Mouse (Mus musculus) limb, embryonic 14.5 days (tissue): ENCODE data around the gene 1700001C19Rik. TPM values are rescaled to one million over a fixed set of nuclear protein-coding genes. Genes with fewer than 3 reads are reported as not detected.

ENCODE experiments used
- ATAC-seq: fragments of 200-750 bp; cut with Nextera tagmentation; 2 replicates; pipeline ENCODE4 v1.8.0; 2017; ENCODE audit warnings: low read depth, moderate number of reproducible peaks, moderate TSS enrichment; ENCODE audit not compliant: low FRiP score
- DNase-seq: peaks from one replicate; pipeline ENCODE4 v3.0.0-alpha.2; 2015; ENCODE audit warnings: low spot score
- H3K27ac ChIP-seq: fragments of 300-500 bp; sonication (generic); replicated peaks from 2 replicates; pipeline ENCODE4 v1.5.1; 2014; ENCODE audit warnings: low read depth, mild to moderate bottlenecking, low read length, moderate library complexity, mixed read lengths
- H3K27me3 ChIP-seq: fragments of 300-500 bp; sonication (generic); 2 replicates; pipeline ENCODE4 v1.6.1; 2014; ENCODE audit warnings: low read length, mixed read lengths; ENCODE audit not compliant: control insufficient read depth, insufficient read depth
- H3K36me3 ChIP-seq: fragments of 300-500 bp; sonication (generic); 2 replicates; pipeline ENCODE4 v1.6.1; 2014; ENCODE audit warnings: mild to moderate bottlenecking, low read length, moderate library complexity, mixed read lengths; ENCODE audit not compliant: control insufficient read depth, insufficient read depth
- H3K4me1 ChIP-seq: fragments of 300-500 bp; sonication (generic); 2 replicates; pipeline ENCODE4 v1.6.1; 2014; ENCODE audit warnings: antibody characterized with exemption, low read length, mixed read lengths; ENCODE audit not compliant: control insufficient read depth, insufficient read depth
- H3K4me2 ChIP-seq: fragments of 300-500 bp; sonication (generic); replicated peaks from 2 replicates; pipeline ENCODE4 v1.6.1; 2014; ENCODE audit warnings: low read depth, mild to moderate bottlenecking, low read length, moderate library complexity; ENCODE audit not compliant: severe bottlenecking
- H3K4me3 ChIP-seq: fragments of 300-500 bp; sonication (generic); replicated peaks from 2 replicates; pipeline ENCODE4 v1.5.1; 2014; ENCODE audit warnings: low read length
- H3K9ac ChIP-seq: fragments of 300-500 bp; sonication (generic); 2 replicates; pipeline ENCODE4 v1.6.1; 2014; ENCODE audit warnings: mild to moderate bottlenecking, low read depth, low read length, moderate library complexity; ENCODE audit not compliant: severe bottlenecking
- H3K9me3 ChIP-seq: fragments of 300-500 bp; sonication (generic); 2 replicates; pipeline ENCODE4 v1.6.1; 2016; ENCODE audit warnings: low read length; ENCODE audit not compliant: control insufficient read depth
- POLR2A ChIP-seq: fragments of 200-500 bp; IDR thresholded peaks from 2 replicates; pipeline ENCODE4 v1.8.0; 2012; ENCODE audit warnings: inconsistent platforms, mild to moderate bottlenecking, moderate library complexity, borderline replicate concordance; ENCODE audit not compliant: insufficient read depth, insufficient read length; ENCODE audit errors: extremely low read depth
- WGBS: fragments of 180-500 bp; shearing (Covaris S2); extraction: QIAGEN DNeasy Blood & Tissue Kit; methylation state at CpG from one replicate; pipeline ENCODE4 v1.1.7; 2014; 5-methylcytosine and 5-hydroxymethylcytosine counted together
- polyA plus RNA-seq, 2 experiments: library from polyadenylated mRNA; depleted of rRNA in 1 of 2; stranded (reverse) in 1 of 2; unstranded in 1 of 2; fragments of >200 nt; fragmentation: Nextera tagmentation in 1 of 2; extraction: Ambion mirVana in 1 of 2; gene quantifications; 2 replicates each; pipeline versions ENCODE4 v1.2.1 to v1.2.3; 2012 to 2014

1700001C19Rik gene
- polyA plus RNA-seq, 2 experiments: 0.25 to 0.50 TPM

GRCm38 (mm10) chr17:47468063-47468462, 30.9 kb upstream of the 1700001C19Rik start:
- Histone ChIP-seq H3K27ac (no peak overlapping the region), H3K4me1 (no peaks in the 10 kb centered on the region), H3K4me2 (peak overlapping the region; percentile 28; the same call in 1 of the 2 replicates), H3K9me3 (no peaks in the 10 kb centered on the region), H3K27me3 (peaks cover 24% of the 10 kb centered on the region), H3K4me3 (peak overlapping the region; percentile 21), H3K9ac (peak overlapping the region; percentile 50; the same call in 1 of the 2 replicates), H3K36me3 (no peaks in the 10 kb centered on the region)
- TF ChIP-seq POLR2A: no peak
- ATAC-seq (no peak), DNase-seq (no peak)
- WGBS: 22% methylated on average over 14 of the region's 14 CpGs

- H3K27me3 ChIP-seq: peaks cover 24% of the 10 kb centered on the region
- ATAC-seq: no peak
Measured at GRCm38 (mm10) chr17:47467659-47468058, 30.5 kb upstream of the 1700001C19Rik start.

GRCm38 (mm10) chr17:47466284-47466683, 29.1 kb upstream of the 1700001C19Rik start:
- Histone ChIP-seq H3K27me3 (peaks cover 24% of the 10 kb centered on the region), H3K9ac (no peak overlapping the region), H3K27ac (no peak overlapping the region), H3K4me2 (no peak overlapping the region), H3K9me3 (no peaks in the 10 kb centered on the region), H3K36me3 (no peaks in the 10 kb centered on the region), H3K4me1 (no peaks in the 10 kb centered on the region), H3K4me3 (no peak overlapping the region)
- 19% methylated on average over 7 of the region's 9 CpGs for WGBS
- no peak for DNase-seq
- TF ChIP-seq POLR2A: no peak
- no peak for ATAC-seq

More at GRCm38 (mm10) chr17:47467659-47468058, 30.5 kb upstream of the 1700001C19Rik start:
- Histone ChIP-seq H3K4me2 (no peak overlapping the region), H3K4me1 (no peaks in the 10 kb centered on the region), H3K36me3 (no peaks in the 10 kb centered on the region), H3K27ac (no peak overlapping the region), H3K9ac (no peak overlapping the region), H3K9me3 (no peaks in the 10 kb centered on the region), H3K4me3 (no peak overlapping the region)
- WGBS: 65% methylated on average over 11 of the region's 11 CpGs
- no peak for TF ChIP-seq POLR2A
- no peak for DNase-seq

- peaks cover 24% of the 10 kb centered on the region for H3K27me3 ChIP-seq
- H3K4me3 ChIP-seq: no peak overlapping the region
- no peak overlapping the region for H3K27ac ChIP-seq
- H3K9me3 ChIP-seq: no peaks in the 10 kb centered on the region
- H3K9ac ChIP-seq: no peak overlapping the region
- 81% methylated on average over 11 of the region's 11 CpGs for WGBS
- no peaks in the 10 kb centered on the region for H3K4me1 ChIP-seq
- H3K4me2 ChIP-seq: no peak overlapping the region
- no peak for DNase-seq
- no peak for ATAC-seq
- H3K36me3 ChIP-seq: no peaks in the 10 kb centered on the region
- TF ChIP-seq POLR2A: no peak
Measured at GRCm38 (mm10) chr17:47465016-47465415, 27.8 kb upstream of the 1700001C19Rik start.

- Histone ChIP-seq H3K9me3 (no peaks in the 10 kb centered on the region), H3K36me3 (no peaks in the 10 kb centered on the region), H3K4me2 (no peak overlapping the region), H3K4me3 (no peak overlapping the region), H3K9ac (no peak overlapping the region), H3K27me3 (peaks cover 24% of the 10 kb centered on the region), H3K4me1 (no peaks in the 10 kb centered on the region), H3K27ac (no peak overlapping the region)
- 49% methylated on average over 12 of the region's 12 CpGs for WGBS
- no peak for ATAC-seq
- DNase-seq: no peak
- no peak for TF ChIP-seq POLR2A
Measured at GRCm38 (mm10) chr17:47464248-47464965, 27.2 kb upstream of the 1700001C19Rik start.
